Mouse (Mus musculus) fat pad, adult 2 months (tissue): ENCODE data around the gene Psg26.
"Not testable (repeated sequence)": the region's sequence is repeated elsewhere in the genome, so short reads cannot be mapped to it uniquely, and the experiment has no call there.

Source experiments
- DNase-seq: peaks from one replicate; pipeline ENCODE4 v3.0.0-alpha.2; 2011; ENCODE audit warnings: low read depth, low spot score; ENCODE audit errors: extremely low read depth

The Psg26 gene

DNA sequence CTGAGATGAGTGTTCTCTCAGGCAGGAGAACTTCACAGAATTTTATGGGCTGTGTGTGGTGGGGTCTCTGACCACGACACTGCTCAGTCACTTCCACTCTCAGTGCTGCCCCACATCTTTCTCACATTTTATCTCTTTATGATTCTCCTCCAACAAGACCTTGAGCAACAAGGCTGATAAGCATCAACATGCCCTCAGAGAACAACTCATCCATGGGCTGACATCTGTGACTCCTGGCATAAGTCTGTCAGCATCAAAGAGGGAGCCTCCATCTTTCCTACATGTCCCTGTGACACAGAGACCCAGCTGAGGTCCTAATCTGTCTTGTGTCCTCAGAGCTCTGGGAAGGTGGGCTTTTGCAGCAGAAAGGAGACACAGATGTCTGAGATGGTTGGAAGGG lies at the start of gene Psg26:
Gene Psg26 (minus strand): TSS at position 101 of the 400 bp plus-strand sequence.
- no peak for DNase-seq

DNA sequence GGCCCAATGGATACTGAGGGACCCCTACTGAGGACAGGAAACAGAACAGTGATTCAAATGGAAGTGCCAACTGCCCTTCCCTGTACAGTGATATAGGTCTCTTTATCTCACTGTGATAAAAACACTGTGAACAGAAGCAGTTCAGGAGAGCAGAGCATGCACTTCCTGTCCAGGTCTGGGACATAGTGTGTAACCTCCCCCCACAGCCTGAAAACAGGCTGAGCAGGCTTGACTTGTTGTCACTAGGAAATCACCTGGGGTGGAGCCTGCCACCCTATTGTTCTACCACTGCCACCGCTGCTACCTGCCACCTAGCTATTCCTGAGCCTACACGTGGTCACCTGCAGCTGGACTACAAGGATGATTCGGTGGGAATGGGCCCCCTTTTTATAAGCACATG lies 49.4 kb upstream of the Psg26 start:
- DNase-seq, result no peak

DNA sequence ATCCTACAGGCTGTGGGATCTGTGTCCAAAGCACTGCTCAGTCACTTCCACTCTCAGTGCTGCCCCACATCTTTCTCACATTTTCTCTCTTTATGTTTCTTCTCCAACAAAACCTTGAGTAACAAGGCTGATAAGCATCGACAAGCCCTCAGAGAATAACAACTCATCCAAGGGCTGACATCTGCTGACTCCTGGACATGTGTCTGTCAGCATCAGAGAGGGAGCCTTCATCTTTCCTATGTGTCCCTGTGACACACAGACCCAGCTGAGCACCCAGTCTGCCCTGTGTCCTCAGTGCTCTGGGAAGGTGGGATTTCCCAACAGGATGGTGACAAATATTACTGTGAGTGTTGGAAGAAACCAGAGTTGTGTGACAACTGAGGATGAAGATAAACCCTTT lies 48.2 kb upstream of the Psg26 start, which contains the start of gene Psg25:
Gene Psg25 (minus strand): TSS at position 101 of the 400 bp plus-strand sequence.
- DNase-seq, result no peak

DNA sequence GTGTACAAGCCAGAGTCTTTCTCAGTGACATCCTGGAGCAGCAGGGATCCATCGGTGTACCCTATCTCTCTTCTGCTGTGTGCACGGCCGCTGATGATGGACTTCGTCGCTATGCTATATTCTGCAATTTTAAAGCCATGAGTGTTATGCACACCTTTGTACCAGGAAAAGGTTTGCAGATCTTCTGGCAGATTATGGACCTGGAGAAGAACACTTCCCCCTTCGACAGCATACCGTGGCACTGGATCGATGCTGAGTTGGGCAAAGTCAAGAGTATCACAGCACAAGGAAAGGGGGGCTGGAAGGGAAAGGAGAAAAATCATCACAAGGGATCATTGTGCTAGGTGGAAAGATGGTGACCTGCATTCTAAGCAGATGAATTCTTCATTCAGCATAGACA lies 40.7 kb upstream of the Psg26 start:
- no peak for DNase-seq

DNA sequence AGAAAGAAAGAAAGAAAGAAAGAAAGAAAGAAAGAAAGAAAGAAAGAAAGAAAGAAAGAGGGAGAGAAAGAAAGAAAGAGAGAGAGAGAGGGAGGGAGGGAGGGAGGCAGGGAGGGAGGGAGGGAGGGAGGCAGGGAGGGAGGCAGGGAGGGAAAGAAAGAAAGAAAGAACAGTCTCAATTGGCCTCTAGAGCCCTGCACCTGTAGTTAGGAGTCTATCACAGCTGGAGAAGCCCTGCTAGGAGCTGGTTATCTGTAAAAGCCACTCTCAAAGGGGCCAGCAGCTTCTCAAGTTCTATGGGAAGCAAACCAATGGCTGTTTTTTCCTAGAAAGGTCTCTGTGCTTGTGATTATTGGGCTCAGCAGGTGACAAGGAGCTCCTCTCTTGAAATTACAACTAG lies 28.9 kb upstream of the Psg26 start:
- DNase-seq, result not testable (repeated sequence)

DNA sequence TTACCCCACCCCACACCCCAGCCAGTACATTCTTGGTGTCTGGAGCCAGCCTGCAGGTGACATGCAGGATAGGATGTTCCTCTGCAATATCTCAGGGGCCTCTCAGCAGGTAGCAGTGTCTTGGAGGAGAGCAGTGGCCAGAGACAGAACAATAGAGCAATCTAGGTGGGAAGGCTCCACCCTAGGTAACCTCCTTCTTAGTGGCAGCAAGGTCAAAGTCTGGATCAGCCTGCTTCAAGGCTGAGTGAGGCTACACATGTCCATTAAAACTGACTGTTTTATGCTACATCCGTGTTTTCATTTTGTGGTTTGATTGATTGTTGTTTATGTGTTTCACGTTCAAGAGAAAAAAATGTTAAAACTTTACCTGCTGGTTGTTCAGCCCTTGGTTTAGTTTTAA lies 28.4 kb upstream of the Psg26 start:
- not testable (repeated sequence) for DNase-seq

DNA sequence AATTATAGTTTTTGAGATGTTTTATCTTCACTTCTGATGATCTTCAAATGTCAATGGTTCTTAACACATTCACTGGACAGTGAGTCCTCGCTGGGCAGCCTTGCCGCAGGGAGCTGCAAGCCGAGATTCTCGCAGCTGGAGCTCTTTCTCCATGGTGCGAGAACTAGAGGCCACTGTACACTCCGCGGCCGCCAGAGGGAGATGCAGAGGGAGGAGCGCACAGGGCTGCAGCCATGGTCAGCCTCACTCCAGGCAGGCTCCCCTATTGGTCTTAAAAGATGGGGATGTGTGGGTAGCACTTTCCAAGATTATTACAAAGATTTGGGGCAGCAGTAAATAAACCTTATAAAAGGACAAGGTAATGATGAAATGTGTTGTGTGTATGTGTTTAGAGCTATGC lies 27.5 kb upstream of the Psg26 start:
- DNase-seq, result no peak

DNA sequence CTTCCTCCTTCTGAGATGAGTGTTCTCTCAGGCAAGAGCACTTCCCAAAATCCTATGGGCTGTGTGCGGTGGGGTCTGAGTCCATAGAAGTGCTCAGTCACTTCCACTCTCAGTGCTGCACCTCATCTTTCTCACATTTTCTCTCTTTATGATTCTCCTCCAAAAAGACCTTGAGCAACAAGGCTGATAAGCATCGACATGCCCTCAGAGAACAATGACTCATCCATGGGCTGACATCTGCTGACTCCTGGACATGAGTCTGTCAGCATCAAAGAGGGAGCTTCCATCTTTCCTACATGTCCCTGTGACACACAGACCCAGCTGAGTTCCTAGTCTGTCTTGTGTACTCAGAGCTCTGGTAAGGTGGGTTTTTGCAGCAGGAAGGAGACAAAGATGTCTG lies 52.0 kb downstream of the Psg26 start, which contains the start of gene Psg28:
Gene Psg28 (minus strand): TSS at position 101 of the 400 bp plus-strand sequence.
- DNase-seq, result not testable (repeated sequence)
